Mouse (Mus musculus) spleen, adult 2 months (tissue): ENCODE measurements around the gene Adamts17.

Experiments
- CTCF ChIP-seq: fragments of 200-500 bp; IDR thresholded peaks from 2 replicates; pipeline ENCODE4 v1.5.1; 2011; ENCODE audit warnings: mild to moderate bottlenecking, inconsistent platforms; ENCODE audit not compliant: insufficient read depth, insufficient read length, insufficient replicate concordance; ENCODE audit errors: extremely low read depth
- POLR2A ChIP-seq: fragments of 200-500 bp; IDR thresholded peaks from 2 replicates; pipeline ENCODE4 v1.6.1; 2011; ENCODE audit warnings: low read depth, low read length, inconsistent platforms

DNA sequence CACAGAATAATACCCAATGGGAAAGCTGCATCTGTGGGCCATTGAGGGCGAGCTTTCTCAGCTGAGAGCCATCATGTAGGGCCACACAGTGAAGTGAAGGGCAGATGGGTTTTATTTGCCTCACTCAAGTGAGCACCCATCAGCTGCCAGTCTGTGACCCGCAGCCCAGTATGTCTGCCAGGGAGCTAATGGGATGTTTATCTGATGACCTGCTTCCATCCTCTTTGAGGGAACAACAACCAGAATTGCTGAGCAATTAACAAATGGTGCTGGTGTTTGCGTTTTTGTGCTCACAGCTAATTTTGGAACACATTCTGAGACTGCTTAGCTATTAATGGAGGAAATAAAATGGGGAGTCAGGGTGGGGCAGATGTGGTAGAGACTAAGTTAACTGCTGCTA is 12.6 kb downstream of the Adamts17 start:
- TF ChIP-seq POLR2A (no peak), CTCF (no peak)
